Comparison of ENCODE assay signal across 21 mouse cellular contexts in the genomic region with DNA sequence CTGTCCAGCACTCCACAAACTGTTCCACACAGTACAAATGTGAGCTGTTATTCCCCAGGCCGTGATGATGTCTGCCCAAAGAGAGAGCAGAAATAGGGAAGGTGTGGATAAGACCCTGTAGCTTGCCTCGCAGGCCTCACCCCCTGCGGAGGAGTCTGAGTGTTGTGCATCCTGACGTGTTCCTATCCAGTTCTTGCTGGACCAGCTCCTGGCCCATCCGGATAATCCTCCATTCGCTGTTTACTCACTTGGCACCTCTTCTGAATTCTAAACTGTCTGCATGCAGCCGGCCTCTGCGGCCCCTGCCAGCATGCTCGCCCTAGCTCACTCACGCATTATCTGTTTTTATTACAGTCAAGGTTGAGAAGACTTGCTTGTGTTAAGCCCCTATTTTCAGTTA. TPM values are rescaled to one million over a fixed set of nuclear protein-coding genes. Genes with fewer than 3 reads are reported as not detected.
A peak's percentile ranks its signal among the peaks of the same experiment; 100 is the strongest.
DNase-seq lines count a peak whose midpoint lies in the region; ATAC-seq and TF ChIP-seq lines count a peak whose summit lies in the region.
"Had no signal": no experiment of that assay in that cellular context is flagged by ENCODE, and none has a peak within 500 bp of the region (broad histone marks: within the 10 kb centered on the region; RNA-seq: fewer than 3 reads in every experiment).

No protein-coding gene starts in this region.

- no peak for TF ChIP-seq POLR2A in cortical plate, adult 2 months (IDR thresholded peaks at IDR 0.05; ENCODE audit: extremely low read depth, insufficient read depth, low read length)

- WGBS in hindbrain, embryonic 11.5 days = 81% methylated on average over 10 of the region's 10 CpGs
- WGBS in hindbrain, embryonic 16.5 days = 54% methylated on average over 10 of the region's 10 CpGs
- 68% methylated on average over 10 of the region's 10 CpGs for WGBS in midbrain, embryonic 12.5 days
- WGBS in midbrain, embryonic 16.5 days = 50% methylated on average over 10 of the region's 10 CpGs

- H3K4me3 ChIP-seq in hindbrain, embryonic 11.5 days (ENCODE audit: low read depth, low read length) = no peak overlapping the region
- no peak overlapping the region for H3K4me3 ChIP-seq in hindbrain, embryonic 16.5 days (ENCODE audit: low read length)
- no peak overlapping the region for H3K4me3 ChIP-seq in midbrain, embryonic 12.5 days
- no peak overlapping the region for H3K4me3 ChIP-seq in midbrain, embryonic 16.5 days (ENCODE audit: low read depth, low read length)
- H3K4me3 ChIP-seq in cortical plate, adult 2 months (ENCODE audit: insufficient read depth, low read length) = no peak overlapping the region
- H3K4me3 ChIP-seq: embryonic facial prominence, embryonic 10.5 days; heart, embryonic 15.5 days; limb, embryonic 10.5 days had no signal

- no peak overlapping the region for H3K27ac ChIP-seq in hindbrain, embryonic 11.5 days (ENCODE audit: low read depth, low read length)
- H3K27ac ChIP-seq in hindbrain, embryonic 16.5 days (ENCODE audit: low read depth, low read length) = no peak overlapping the region
- H3K27ac ChIP-seq in midbrain, embryonic 12.5 days (replicated peaks) = 0 out of 2 replicates have a peak overlapping the region, but pooled peaks have one; percentile 15
- no peak overlapping the region; the same call in 1 of the 2 replicates for H3K27ac ChIP-seq in midbrain, embryonic 16.5 days (ENCODE audit: low read length)
- peak overlapping the region; percentile 43; the same call in 1 of the 2 replicates for H3K27ac ChIP-seq in cortical plate, adult 2 months (ENCODE audit: insufficient read depth, low read length)
- H3K27ac ChIP-seq: embryonic facial prominence, embryonic 10.5 days; heart, embryonic 15.5 days; limb, embryonic 10.5 days; stomach, postnatal 0 days had no signal

- no peaks in the 10 kb centered on the region for H3K4me1 ChIP-seq in hindbrain, embryonic 11.5 days (replicated peaks; ENCODE audit: control insufficient read depth, insufficient read depth, low read length)
- peaks cover 11% of the 10 kb centered on the region for H3K4me1 ChIP-seq in hindbrain, embryonic 16.5 days (ENCODE audit: control insufficient read depth, insufficient read depth, low read depth, low read length)
- peaks cover 27% of the 10 kb centered on the region for H3K4me1 ChIP-seq in midbrain, embryonic 12.5 days
- peaks cover 25% of the 10 kb centered on the region for H3K4me1 ChIP-seq in midbrain, embryonic 16.5 days (ENCODE audit: control insufficient read depth, insufficient read depth, low read length)
- peaks cover 23% of the 10 kb centered on the region for H3K4me1 ChIP-seq in cortical plate, adult 2 months (ENCODE audit: control insufficient read depth, insufficient read depth, low read length)
- H3K4me1 ChIP-seq: heart, embryonic 15.5 days had no signal

- 0 out of 2 replicates have a peak, but pooled peaks have one; percentile 16 for ATAC-seq in hindbrain, embryonic 11.5 days (ENCODE audit: low FRiP score)
- ATAC-seq in hindbrain, embryonic 16.5 days = no peak
- ATAC-seq in midbrain, embryonic 12.5 days (ENCODE audit: low FRiP score, low read depth) = no peak
- no peak for ATAC-seq in midbrain, embryonic 16.5 days
- ATAC-seq: intestine, postnatal 0 days; liver, postnatal 0 days had no signal

- H3K9me3 ChIP-seq in hindbrain, embryonic 11.5 days (ENCODE audit: control insufficient read depth, low read length) = no peaks in the 10 kb centered on the region
- no peaks in the 10 kb centered on the region for H3K9me3 ChIP-seq in hindbrain, embryonic 16.5 days (ENCODE audit: control insufficient read depth, low read length)
- H3K9me3 ChIP-seq in midbrain, embryonic 12.5 days = no peaks in the 10 kb centered on the region
- no peaks in the 10 kb centered on the region for H3K9me3 ChIP-seq in midbrain, embryonic 16.5 days (replicated peaks; ENCODE audit: control insufficient read depth, low read length, poor library complexity, severe bottlenecking)
- H3K9me3 ChIP-seq: embryonic facial prominence, embryonic 10.5 days; heart, embryonic 15.5 days; limb, embryonic 10.5 days had no signal

- no peak overlapping the region for H3K9ac ChIP-seq in hindbrain, embryonic 11.5 days (ENCODE audit: low read depth, low read length)
- H3K9ac ChIP-seq in hindbrain, embryonic 16.5 days (ENCODE audit: low read depth, low read length) = no peak overlapping the region
- H3K9ac ChIP-seq in midbrain, embryonic 12.5 days (replicated peaks) = no peak overlapping the region; the same call in 1 of the 2 replicates
- no peak overlapping the region; the same call in 1 of the 2 replicates for H3K9ac ChIP-seq in midbrain, embryonic 16.5 days (ENCODE audit: low read depth, low read length)
- H3K9ac ChIP-seq: heart, embryonic 15.5 days; liver, postnatal 0 days had no signal

- no peaks in the 10 kb centered on the region for H3K27me3 ChIP-seq in hindbrain, embryonic 11.5 days (ENCODE audit: control insufficient read depth, insufficient read depth, low read length)
- no peaks in the 10 kb centered on the region for H3K27me3 ChIP-seq in hindbrain, embryonic 16.5 days (replicated peaks; ENCODE audit: control insufficient read depth, insufficient read depth, low read length)
- no peaks in the 10 kb centered on the region for H3K27me3 ChIP-seq in midbrain, embryonic 12.5 days
- H3K27me3 ChIP-seq in midbrain, embryonic 16.5 days (ENCODE audit: control insufficient read depth, insufficient read depth, low read depth, low read length) = no peaks in the 10 kb centered on the region

- H3K36me3 ChIP-seq in hindbrain, embryonic 11.5 days (ENCODE audit: control insufficient read depth, insufficient read depth, low read length) = no peaks in the 10 kb centered on the region
- no peaks in the 10 kb centered on the region for H3K36me3 ChIP-seq in hindbrain, embryonic 16.5 days (ENCODE audit: control insufficient read depth, insufficient read depth, low read length)
- H3K36me3 ChIP-seq in midbrain, embryonic 12.5 days = no peaks in the 10 kb centered on the region
- H3K36me3 ChIP-seq in midbrain, embryonic 16.5 days (ENCODE audit: control insufficient read depth, insufficient read depth, low read length) = no peaks in the 10 kb centered on the region
- H3K36me3 ChIP-seq: embryonic facial prominence, embryonic 10.5 days; heart, embryonic 15.5 days; limb, embryonic 10.5 days had no signal

- H3K4me2 ChIP-seq in hindbrain, embryonic 11.5 days (replicated peaks; ENCODE audit: low read depth, low read length) = no peak overlapping the region
- H3K4me2 ChIP-seq in hindbrain, embryonic 16.5 days (ENCODE audit: low read length) = no peak overlapping the region
- H3K4me2 ChIP-seq in midbrain, embryonic 12.5 days (replicated peaks) = no peak overlapping the region
- no peak overlapping the region for H3K4me2 ChIP-seq in midbrain, embryonic 16.5 days (ENCODE audit: low read length)
- H3K4me2 ChIP-seq: heart, embryonic 15.5 days had no signal

- no peak for TF ChIP-seq CTCF in cortical plate, adult 2 months (IDR thresholded peaks at IDR 0.05; ENCODE audit: extremely low read depth, insufficient read depth, low read length)

- no peak for DNase-seq in hindbrain, embryonic 11.5 days (ENCODE audit: low spot score)
- peak; percentile 60 to 68 for DNase-seq in cerebellum, postnatal 10 days
- no peak for DNase-seq in B cell, adult 2 months
- DNase-seq in lung, postnatal 14 days = no peak
- DNase-seq: adrenal gland, adult 2 months; gastrocnemius, postnatal 25 days; heart, postnatal 4 days; layer of hippocampus, postnatal 36 days; liver, postnatal 0 days; lung, postnatal 36 days; right cerebral cortex, postnatal 4 days had no signal

RNA-seq across cellular contexts. Expression of a gene that starts 15.5 kb away (rescaled TPM):
- 2.1 and 2.4 TPM in 2 replicates for polyA plus RNA-seq in hindbrain, embryonic 11.5 days (2014; fragmentation: Nextera tagmentation; extraction: Ambion mirVana)
- 8.8 and 10.3 TPM in 2 replicates for polyA plus RNA-seq in hindbrain, embryonic 16.5 days (2015; fragmentation: Nextera tagmentation; extraction: Ambion mirVana)
- 3.9 and 4.4 TPM in 2 replicates for polyA plus RNA-seq in midbrain, embryonic 12.5 days (2016; fragmentation: Nextera tagmentation; extraction: Ambion mirVana)
- polyA plus RNA-seq in midbrain, embryonic 16.5 days (2015; fragmentation: Nextera tagmentation; extraction: Ambion mirVana) = 13.6 and 15.5 TPM in 2 replicates
- polyA plus RNA-seq in cortical plate, adult 2 months (2012; rRNA removed) = 213 and 252 TPM in 2 replicates

RNA-seq across cellular contexts. Expression of a gene that starts 52.8 kb away (rescaled TPM):
- polyA plus RNA-seq in hindbrain, embryonic 11.5 days (2014; fragmentation: Nextera tagmentation; extraction: Ambion mirVana) = 0.59 and 0.69 TPM in 2 replicates
- 0.97 and 1.3 TPM in 2 replicates for polyA plus RNA-seq in hindbrain, embryonic 16.5 days (2015; fragmentation: Nextera tagmentation; extraction: Ambion mirVana)
- 0.36 and 1.2 TPM in 2 replicates for polyA plus RNA-seq in midbrain, embryonic 12.5 days (2016; fragmentation: Nextera tagmentation; extraction: Ambion mirVana)
- polyA plus RNA-seq in midbrain, embryonic 16.5 days (2015; fragmentation: Nextera tagmentation; extraction: Ambion mirVana) = 1.9 and 2.0 TPM in 2 replicates
- 9.5 and 24.2 TPM in 2 replicates for polyA plus RNA-seq in cortical plate, adult 2 months (2012; rRNA removed)
- polyA plus RNA-seq: liver, adult 2 months; liver, postnatal 0 days had no signal

Comparison
In these comparisons a context has a peak if more than half of its experiments do, and no peak if none do; other contexts are left out.
1. H3K27ac ChIP-seq: peak in midbrain, embryonic 12.5 days (single experiment) and cortical plate, adult 2 months (single experiment); none in hindbrain, embryonic 11.5 days (single experiment), hindbrain, embryonic 16.5 days (single experiment) and midbrain, embryonic 16.5 days (single experiment).
2. DNase-seq: peak in cerebellum, postnatal 10 days (2 of 2); none in hindbrain, embryonic 11.5 days (single experiment), B cell, adult 2 months (0 of 2) and lung, postnatal 14 days (single experiment).
3. RNA of a gene that starts 15.5 kb away (polyA plus RNA-seq): 213 to 252 TPM in cortical plate, adult 2 months; 13.6 to 15.5 TPM in midbrain, embryonic 16.5 days, 8.8 to 10.3 TPM in hindbrain, embryonic 16.5 days, 3.9 to 4.4 TPM in midbrain, embryonic 12.5 days and 2.1 to 2.4 TPM in hindbrain, embryonic 11.5 days; every median in the first group is over 10 times any median in the second.